Mouse (Mus musculus) Patski (cell line): ENCODE measurements around the gene Nab2. TPM values are rescaled to one million over a fixed set of nuclear protein-coding genes. Genes with fewer than 3 reads are reported as not detected.

Experiments used
- ATAC-seq: fragments of 100-300 bp; one replicate; pipeline ENCODE4 v1.8.0; 2021
- CTCF ChIA-PET: fragments of 350-600 bp; sonication (Branson Sonifier 250); formaldehyde crosslinking; loops from one replicate; lab custom pipeline; 2022; ENCODE audit warnings: inconsistent platforms; lab: Charles Lee
- POLR2A ChIA-PET: fragments of 350-600 bp; sonication (Branson Sonifier 250); formaldehyde crosslinking; loops from one replicate; lab custom pipeline; 2022; ENCODE audit warnings: antibody characterized with exemption, inconsistent platforms; lab: Charles Lee
- DNase-seq: peaks from one replicate; pipeline ENCODE4 v3.0.0-alpha.2; 2011; ENCODE audit warnings: low read depth, low spot score
- H3K27me3 ChIP-seq: fragments of 371-371 bp; one replicate; pipeline ENCODE4 v1.5.1; 2021
- CTCF ChIP-seq: fragments of 100-300 bp; IDR thresholded peaks from one replicate; pipeline ENCODE4 v1.5.1; 2021
- in situ Hi-C: fragments of 300-500 bp; cut with MboI; formaldehyde crosslinking; loops from 3 replicates; pipeline ENCODE4 v1.11.1; 2018; ENCODE audit warnings: low pct_unique_long_range_greater_than_20kb, mixed read lengths
- polyA plus RNA-seq: library from polyadenylated mRNA; unstranded; gene quantifications from one replicate; pipeline ENCODE4 v1.2.3, GENCODE M21; 2021

Gene Nab2
- polyA plus RNA-seq, 1 experiment from 2014 or later = 31.8 TPM

DNA sequence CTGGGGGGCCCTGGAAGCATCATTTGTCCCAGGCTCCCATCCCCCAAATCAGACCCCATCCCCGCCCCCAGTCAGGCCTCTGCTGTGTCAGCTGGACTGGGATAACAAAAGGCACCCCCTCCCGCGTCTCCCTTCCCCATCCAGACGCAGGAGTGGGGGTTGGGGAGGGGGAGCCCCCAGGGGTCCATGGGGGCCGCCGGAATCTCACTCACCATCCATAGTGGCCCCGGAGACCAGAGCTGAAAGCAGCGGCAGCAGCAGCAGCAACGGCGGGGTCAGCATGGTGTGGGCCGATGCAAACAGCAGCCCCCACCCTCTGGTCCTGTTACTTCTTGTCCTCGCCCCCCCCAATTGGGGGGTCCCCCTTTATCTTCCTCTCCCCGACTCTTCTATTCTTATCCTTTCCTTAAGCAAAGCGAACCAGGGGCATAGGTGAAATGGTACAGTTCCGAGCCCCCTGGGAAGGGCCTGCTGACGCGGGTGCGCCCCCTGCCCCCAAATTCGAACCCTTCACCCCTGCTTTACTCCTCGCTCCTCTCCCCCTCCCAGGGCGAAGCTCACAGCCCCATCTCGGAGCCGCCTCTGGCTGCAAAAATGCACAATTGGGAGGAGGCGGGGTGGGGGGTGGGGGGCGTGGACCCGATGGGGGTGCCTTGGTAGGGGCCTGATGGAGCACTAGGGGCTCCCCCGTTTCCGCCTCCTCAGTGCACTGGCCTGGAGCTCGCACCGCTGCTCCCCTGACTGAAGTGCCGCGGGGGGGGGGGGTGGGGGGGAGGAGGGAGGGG, 47.8 kb downstream of the Nab2 start, which contains the start of gene Lrp1:
Lrp1 (minus strand) TSS at position 743 of the 785 bp plus-strand sequence.
- ChIA-PET CTCF (interaction anchor here (1.0 to 3.3 kb wide), 8 partner anchors 11 to 52 kb away, joined by 3 to 26 read pairs (median 8); partner anchors contain the start of gene Stat6), POLR2A (interaction anchor here (1.1 to 2.5 kb wide), 5 partner anchors 11 to 44 kb away, joined by 4 to 12 read pairs (median 5); partner anchors contain the start of gene Stat6)
- no peak for TF ChIP-seq CTCF
- DNase-seq = no peak
- in situ Hi-C loops = no loop called here
- ATAC-seq = no peak
- no peaks in the 10 kb centered on the region for H3K27me3 ChIP-seq

DNA sequence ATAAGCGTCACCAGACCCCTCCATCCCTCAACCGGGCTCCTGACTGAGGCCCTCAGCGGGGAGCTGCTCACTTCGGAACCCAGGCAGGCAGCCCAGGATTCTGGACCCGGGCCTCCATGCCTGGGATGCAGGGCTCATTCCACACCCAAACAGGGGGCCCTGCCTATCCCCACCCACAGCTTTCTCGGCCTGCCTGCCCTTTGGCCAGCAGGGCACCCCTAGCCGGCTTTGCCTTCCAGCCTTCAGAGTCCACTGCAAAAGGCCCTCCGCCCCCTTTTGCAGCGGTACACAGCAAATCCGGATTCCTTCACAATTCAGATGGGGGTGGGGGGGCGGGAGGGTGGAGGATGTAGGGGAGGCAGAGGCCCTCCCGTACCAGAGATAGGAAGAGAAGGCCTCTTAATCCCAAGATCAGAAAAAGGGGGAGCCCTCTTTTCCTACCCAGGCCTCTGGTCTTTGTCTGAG, 48.4 kb downstream of the Nab2 start:
- DNase-seq (no peak), ATAC-seq (no peak)
- H3K27me3 ChIP-seq = no peaks in the 10 kb centered on the region
- TF ChIP-seq CTCF = no peak
- in situ Hi-C loops = no loop called here
- POLR2A ChIA-PET = interaction anchor here (1.8 kb wide), 2 partner anchors 11 to 21 kb away, joined by 5 to 6 read pairs; no protein-coding TSS in a partner anchor
- CTCF ChIA-PET = interaction anchor here (0.7 to 1.6 kb wide), 2 partner anchors 22 to 53 kb away, joined by 3 read pairs; no protein-coding TSS in a partner anchor

DNA sequence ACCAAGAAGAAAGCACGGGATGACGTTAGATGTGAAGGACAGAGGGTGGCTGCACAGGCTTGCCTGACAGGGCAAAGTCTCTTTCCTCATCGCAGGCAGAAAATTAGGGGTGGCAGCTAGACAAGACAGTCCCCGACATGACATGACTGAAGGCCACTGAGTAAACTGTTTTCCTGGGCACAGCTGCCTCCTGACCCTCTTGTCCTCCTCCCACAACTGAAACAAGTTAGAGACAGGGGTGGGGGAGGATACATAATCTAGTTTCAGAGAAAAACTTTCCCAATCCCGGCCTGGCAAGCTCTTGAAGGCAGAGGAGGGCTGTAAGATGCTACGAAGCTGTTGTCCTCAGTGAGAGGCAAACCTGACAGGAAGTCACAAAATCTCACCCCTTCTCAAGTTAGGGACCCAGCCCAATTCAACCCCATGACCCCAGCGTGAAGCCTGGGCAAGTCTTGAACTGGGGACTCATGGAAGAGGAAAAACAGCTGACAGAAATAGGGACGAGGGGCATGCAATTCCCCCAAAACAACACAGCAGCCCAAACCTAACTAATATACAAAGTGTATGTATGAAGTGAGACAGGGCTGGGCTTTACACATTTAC, 49.1 kb downstream of the Nab2 start:
- H3K27me3 ChIP-seq = no peaks in the 10 kb centered on the region
- ChIA-PET POLR2A (interaction anchor here (1.8 kb wide), 2 partner anchors 10 to 20 kb away, joined by 5 to 6 read pairs; no protein-coding TSS in a partner anchor), CTCF (interaction anchor here (0.7 to 1.6 kb wide), 2 partner anchors 22 to 52 kb away, joined by 3 read pairs; no protein-coding TSS in a partner anchor)
- no peak for DNase-seq
- in situ Hi-C loops = no loop called here
- ATAC-seq = no peak
- TF ChIP-seq CTCF = no peak

DNA sequence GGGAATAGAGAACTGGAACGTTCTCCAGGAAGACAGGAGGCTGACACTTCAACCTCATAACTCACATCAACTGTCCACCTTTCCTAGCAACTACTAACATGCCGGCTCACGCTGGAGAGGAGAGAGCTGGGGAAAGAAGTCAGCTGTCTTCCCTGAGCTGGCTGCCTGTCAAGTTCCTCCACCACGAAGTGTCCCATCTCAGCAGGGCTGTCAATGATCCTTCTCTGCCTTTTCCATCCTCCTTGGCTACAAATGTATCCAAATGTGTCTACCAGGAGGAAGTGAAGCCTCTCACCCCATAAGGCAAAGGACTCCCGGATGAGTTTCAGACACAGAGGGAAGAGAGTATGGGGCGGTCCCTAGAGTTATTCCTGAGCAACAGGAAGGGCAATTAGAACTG, 50.2 kb downstream of the Nab2 start:
- CTCF ChIA-PET = no interaction called here
- TF ChIP-seq CTCF = no peak
- POLR2A ChIA-PET = no interaction called here
- in situ Hi-C loops = no loop called here
- DNase-seq (no peak), ATAC-seq (no peak)
- no peaks in the 10 kb centered on the region for H3K27me3 ChIP-seq

DNA sequence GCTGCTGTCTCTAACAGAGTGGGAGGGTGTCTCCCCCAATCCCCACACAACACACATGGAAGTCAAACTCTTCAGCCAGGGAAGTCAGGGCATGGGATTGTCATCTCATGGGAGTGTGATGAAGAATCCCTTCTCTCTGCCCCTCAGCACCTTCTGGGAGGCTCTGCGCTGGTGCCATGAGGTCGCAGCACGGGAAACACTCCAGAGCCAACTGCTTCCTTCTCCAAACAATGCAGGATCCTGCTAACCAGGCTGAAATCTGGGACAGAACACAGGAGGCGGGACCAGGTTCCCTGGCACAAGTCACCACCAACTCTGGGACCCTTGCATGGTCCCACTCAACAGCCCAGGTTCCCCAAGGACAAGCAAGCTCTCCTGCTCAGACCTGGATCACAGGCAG, 51.1 kb downstream of the Nab2 start:
- H3K27me3 ChIP-seq = no peaks in the 10 kb centered on the region
- no peak for ATAC-seq
- no peak for TF ChIP-seq CTCF
- ChIA-PET POLR2A (no interaction called here), CTCF (interaction anchor here (1.1 kb wide), 1 partner anchor 62 kb away, joined by 3 read pairs; no protein-coding TSS in a partner anchor)
- in situ Hi-C loops = no loop called here
- DNase-seq = no peak

DNA sequence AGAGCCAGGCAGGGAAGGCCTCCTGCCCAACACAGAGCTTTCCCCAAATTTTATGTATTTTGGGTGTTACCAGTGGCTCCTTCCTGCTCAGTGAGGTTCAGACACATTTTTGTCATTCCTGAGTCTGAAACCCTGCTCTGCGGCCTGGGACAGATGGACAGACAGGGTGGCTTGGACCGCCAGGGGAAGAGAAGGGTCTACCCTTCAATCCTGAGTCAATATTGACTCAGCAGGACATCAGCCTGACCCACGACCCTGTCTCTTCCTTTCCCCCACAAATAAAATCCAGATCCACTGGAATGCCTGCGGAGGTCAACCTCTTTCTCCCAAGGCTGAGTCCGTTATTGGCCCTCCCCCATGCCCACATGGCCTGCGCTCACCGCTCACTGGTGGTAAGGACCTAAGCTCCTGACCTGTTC, 52.1 kb downstream of the Nab2 start:
- no peak for DNase-seq
- CTCF ChIA-PET = interaction anchor here (1.1 to 1.4 kb wide), 2 partner anchors 12 to 61 kb away, joined by 3 to 5 read pairs; no protein-coding TSS in a partner anchor
- POLR2A ChIA-PET = no interaction called here

DNA sequence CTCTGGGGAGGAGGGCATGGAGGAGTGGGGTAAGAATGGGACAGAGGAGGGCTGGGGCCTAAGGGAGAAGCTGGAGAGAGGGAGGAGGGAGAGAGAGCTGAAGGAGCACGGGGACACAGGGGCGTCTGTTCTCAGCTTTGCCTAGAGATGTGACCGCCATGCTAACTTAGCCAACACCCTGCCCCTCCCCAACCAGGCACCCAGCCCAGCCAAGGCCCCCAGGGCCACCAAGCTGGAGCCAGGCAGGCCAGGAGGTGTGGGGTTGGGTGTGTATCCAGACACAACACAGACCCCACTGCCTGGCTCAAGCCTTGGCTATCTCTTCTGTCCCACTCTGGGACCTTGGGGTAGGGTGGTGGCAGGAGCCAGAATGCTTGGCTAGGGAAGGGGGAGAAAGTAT, 52.8 kb downstream of the Nab2 start:
- ChIA-PET CTCF (interaction anchor here (1.4 kb wide), 1 partner anchor 11 kb away, joined by 5 read pairs; no protein-coding TSS in a partner anchor), POLR2A (no interaction called here)
- in situ Hi-C loops = no loop called here
- no peak for TF ChIP-seq CTCF
- no peak for DNase-seq
- ATAC-seq = no peak
- no peaks in the 10 kb centered on the region for H3K27me3 ChIP-seq

More for the DNA sequence above, 52.1 kb downstream of the Nab2 start:
- ATAC-seq = no peak
- H3K27me3 ChIP-seq = no peaks in the 10 kb centered on the region
- TF ChIP-seq CTCF = no peak
- in situ Hi-C loops = no loop called here

DNA sequence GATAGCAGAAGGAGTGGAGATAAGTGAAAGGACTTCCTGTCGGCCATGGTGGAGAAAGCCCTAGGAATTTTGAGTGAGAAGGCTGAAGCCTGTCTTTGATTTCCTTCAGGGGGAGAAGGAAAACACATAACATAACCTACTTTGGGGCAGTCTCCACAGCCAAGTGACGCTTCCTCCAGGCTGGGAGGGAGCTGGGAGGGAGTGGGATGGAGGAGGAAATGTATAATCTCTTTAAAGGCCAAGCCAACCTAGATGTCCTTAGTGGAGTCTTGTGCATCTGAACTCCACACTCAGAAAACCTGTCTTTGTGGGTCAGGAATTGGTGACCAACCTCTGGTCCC, 53.4 kb downstream of the Nab2 start:
- ATAC-seq = no peak

DNA sequence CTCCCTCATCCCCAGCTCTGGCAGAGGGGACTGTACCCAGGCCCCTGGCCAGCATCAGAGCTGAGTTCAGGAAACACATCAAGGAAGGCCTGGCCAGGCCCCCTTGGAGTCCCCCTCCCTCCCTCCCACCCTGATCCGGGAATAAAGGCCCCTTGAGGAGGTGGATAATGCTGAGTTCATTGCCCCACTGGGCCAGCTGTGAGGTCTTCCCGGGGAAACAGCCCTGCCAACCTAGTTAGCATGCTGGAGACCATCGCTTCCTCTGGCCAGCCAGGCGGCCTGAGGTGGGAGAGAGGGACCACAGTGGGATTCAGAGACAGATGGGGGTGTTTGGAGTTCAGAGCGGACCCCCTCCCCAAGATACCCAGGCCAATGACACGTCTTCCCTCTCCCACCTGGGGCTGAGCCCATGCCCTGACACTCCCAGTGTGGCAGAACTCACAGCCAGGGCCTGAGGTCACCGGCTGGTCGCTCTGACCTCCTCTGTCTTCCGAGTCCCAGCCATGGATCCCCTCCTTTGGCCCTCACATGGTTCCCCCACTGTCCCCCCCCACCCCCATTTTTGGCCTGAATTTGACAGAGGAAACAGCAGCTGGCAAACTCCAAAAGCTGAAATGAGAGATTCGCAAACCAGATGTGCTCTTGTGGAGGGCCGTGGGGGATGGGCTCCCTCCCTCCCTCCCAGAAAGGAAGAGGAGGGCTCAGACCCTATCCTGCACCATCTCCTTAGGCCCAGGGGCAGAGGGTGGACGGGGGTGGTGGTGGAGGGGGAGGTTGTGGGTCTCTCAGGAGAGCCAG, 53.9 kb downstream of the Nab2 start:
- ChIA-PET POLR2A (no interaction called here), CTCF (no interaction called here)
- no peak for TF ChIP-seq CTCF
- in situ Hi-C loops = no loop called here
- no peak for ATAC-seq
- H3K27me3 ChIP-seq = no peaks in the 10 kb centered on the region
- no peak for DNase-seq

More for the DNA sequence above, 53.4 kb downstream of the Nab2 start:
- TF ChIP-seq CTCF = no peak
- ChIA-PET CTCF (no interaction called here), POLR2A (no interaction called here)
- no peak for DNase-seq
- H3K27me3 ChIP-seq = no peaks in the 10 kb centered on the region
- in situ Hi-C loops = no loop called here
